Mouse (Mus musculus) forebrain, postnatal 0 days (tissue): ENCODE measurements at regions not wholly inside any gene's neighbourhood (a gene's known extent, or its start where the extent isn't known, plus 50 kb on each side); places are given as distances from the start of the nearest gene placed in this dataset.

ENCODE experiments used
- ATAC-seq: fragments of 200-750 bp; cut with Nextera tagmentation; 2 replicates; pipeline ENCODE4 v1.8.0; 2017; ENCODE audit warnings: mild to moderate bottlenecking, moderate library complexity
- DNase-seq: peaks from one replicate; pipeline ENCODE4 v3.0.0-alpha.2; 2015
- H3K27ac ChIP-seq: fragments of 300-500 bp; sonication (generic); 2 replicates; pipeline ENCODE4 v1.5.1; 2014; ENCODE audit warnings: low read depth, mild to moderate bottlenecking, antibody characterized with exemption, low read length, moderate library complexity, mixed read lengths
- H3K27me3 ChIP-seq: fragments of 300-500 bp; sonication (generic); 2 replicates; pipeline ENCODE4 v1.6.1; 2014; ENCODE audit warnings: mild to moderate bottlenecking, low read length, mixed read lengths; ENCODE audit not compliant: insufficient read depth
- H3K36me3 ChIP-seq: fragments of 300-500 bp; sonication (generic); 2 replicates; pipeline ENCODE4 v1.6.1; 2014; ENCODE audit warnings: mild to moderate bottlenecking, moderate library complexity; ENCODE audit not compliant: insufficient read depth
- H3K4me1 ChIP-seq: fragments of 300-500 bp; sonication (generic); 2 replicates; pipeline ENCODE4 v1.6.1; 2014; ENCODE audit warnings: antibody characterized with exemption; ENCODE audit not compliant: insufficient read depth
- H3K4me2 ChIP-seq: fragments of 300-500 bp; sonication (generic); 2 replicates; pipeline ENCODE4 v1.6.1; 2014; ENCODE audit warnings: low read depth, mild to moderate bottlenecking, moderate library complexity
- H3K4me3 ChIP-seq: fragments of 300-500 bp; sonication (generic); 2 replicates; pipeline ENCODE4 v1.5.1; 2014; ENCODE audit warnings: low read depth, low read length, mixed read lengths
- H3K9ac ChIP-seq: fragments of 300-500 bp; sonication (generic); 2 replicates; pipeline ENCODE4 v1.6.1; 2014; ENCODE audit warnings: mild to moderate bottlenecking
- H3K9me3 ChIP-seq: fragments of 300-500 bp; sonication (generic); 2 replicates; pipeline ENCODE4 v1.6.1; 2016; ENCODE audit warnings: low read length
- CTCF ChIP-seq: sonication (generic); IDR thresholded peaks from 2 replicates; pipeline ENCODE4 v1.5.1; 2016; ENCODE audit warnings: antibody characterized with exemption, control low read depth, low read depth
- WGBS: fragments of 180-500 bp; shearing (Covaris S2); extraction: QIAGEN DNeasy Blood & Tissue Kit; methylation state at CpG from one replicate; pipeline ENCODE4 v1.1.7; 2014; 5-methylcytosine and 5-hydroxymethylcytosine counted together

- H3K4me3 ChIP-seq = no peak overlapping the region
- no peak overlapping the region for H3K27ac ChIP-seq
- H3K4me1 ChIP-seq = no peaks in the 10 kb centered on the region
- H3K9ac ChIP-seq = no peak overlapping the region
- no peaks in the 10 kb centered on the region for H3K27me3 ChIP-seq
- H3K9me3 ChIP-seq = no peaks in the 10 kb centered on the region
- DNase-seq = no peak
- TF ChIP-seq CTCF = no peak
- no peaks in the 10 kb centered on the region for H3K36me3 ChIP-seq
- no peak overlapping the region for H3K4me2 ChIP-seq
- ATAC-seq = 0 out of 2 replicates have a peak, but pooled peaks have one; percentile 25
Observed at GRCm38 (mm10) chr7:95082248-95082647, 1088.8 kb upstream of the Tenm4 start.

GRCm38 (mm10) chr7:95084328-95084727 is 1086.7 kb upstream of the Tenm4 start:
- Histone ChIP-seq H3K36me3 (no peaks in the 10 kb centered on the region), H3K9me3 (no peaks in the 10 kb centered on the region), H3K9ac (no peak overlapping the region), H3K27ac (no peak overlapping the region), H3K4me1 (no peaks in the 10 kb centered on the region), H3K4me3 (no peak overlapping the region), H3K27me3 (no peaks in the 10 kb centered on the region), H3K4me2 (no peak overlapping the region)
- DNase-seq (no peak), ATAC-seq (no peak)
- 57% methylated on average over 2 of the region's 2 CpGs for WGBS
- no peak for TF ChIP-seq CTCF

- no peak overlapping the region for H3K9ac ChIP-seq
- TF ChIP-seq CTCF = peak; percentile 54
- H3K36me3 ChIP-seq = no peaks in the 10 kb centered on the region
- no peaks in the 10 kb centered on the region for H3K4me1 ChIP-seq
- ATAC-seq (no peak), DNase-seq (peak; percentile 21)
- no peaks in the 10 kb centered on the region for H3K27me3 ChIP-seq
- no peaks in the 10 kb centered on the region for H3K9me3 ChIP-seq
- H3K4me2 ChIP-seq = no peak overlapping the region
- no peak overlapping the region for H3K27ac ChIP-seq
- H3K4me3 ChIP-seq = no peak overlapping the region
Observed at GRCm38 (mm10) chr7:95091360-95091759, 1079.7 kb upstream of the Tenm4 start.

GRCm38 (mm10) chr7:95129020-95129419 is 1042.0 kb upstream of the Tenm4 start:
- no peak for TF ChIP-seq CTCF
- H3K4me3 ChIP-seq = no peak overlapping the region
- no peak for ATAC-seq
- DNase-seq = no peak
- H3K9ac ChIP-seq = no peak overlapping the region
- H3K9me3 ChIP-seq = no peaks in the 10 kb centered on the region
- no peak overlapping the region for H3K4me2 ChIP-seq
- H3K27me3 ChIP-seq = no peaks in the 10 kb centered on the region
- H3K27ac ChIP-seq = no peak overlapping the region
- H3K36me3 ChIP-seq = no peaks in the 10 kb centered on the region
- H3K4me1 ChIP-seq = no peaks in the 10 kb centered on the region
- WGBS = 77% methylated on average over 4 of the region's 4 CpGs

GRCm38 (mm10) chr7:95133038-95133437 is 1038.0 kb upstream of the Tenm4 start:
- Histone ChIP-seq H3K27me3 (no peaks in the 10 kb centered on the region), H3K4me3 (no peak overlapping the region), H3K4me1 (no peaks in the 10 kb centered on the region), H3K36me3 (no peaks in the 10 kb centered on the region), H3K9me3 (no peaks in the 10 kb centered on the region), H3K9ac (no peak overlapping the region), H3K27ac (no peak overlapping the region), H3K4me2 (no peak overlapping the region)
- 80% methylated on average over 1 of the region's 1 CpGs for WGBS
- TF ChIP-seq CTCF = no peak
- DNase-seq = no peak
- ATAC-seq = no peak

GRCm38 (mm10) chr7:95134062-95134625 is 1036.9 kb upstream of the Tenm4 start:
- Histone ChIP-seq H3K36me3 (no peaks in the 10 kb centered on the region), H3K27me3 (no peaks in the 10 kb centered on the region), H3K9me3 (no peaks in the 10 kb centered on the region), H3K4me1 (no peaks in the 10 kb centered on the region), H3K4me2 (no peak overlapping the region), H3K4me3 (no peak overlapping the region), H3K27ac (no peak overlapping the region), H3K9ac (no peak overlapping the region)
- DNase-seq = no peak
- TF ChIP-seq CTCF = no peak
- 34% methylated on average over 5 of the region's 5 CpGs for WGBS
- no peak for ATAC-seq

- TF ChIP-seq CTCF = no peak
- no peak overlapping the region for H3K27ac ChIP-seq
- H3K36me3 ChIP-seq = no peaks in the 10 kb centered on the region
- no peak overlapping the region for H3K4me2 ChIP-seq
- ATAC-seq = no peak
- H3K4me1 ChIP-seq = no peaks in the 10 kb centered on the region
- WGBS = 60% methylated on average over 1 of the region's 1 CpGs
- no peaks in the 10 kb centered on the region for H3K27me3 ChIP-seq
- H3K9ac ChIP-seq = no peak overlapping the region
- no peak overlapping the region for H3K4me3 ChIP-seq
- DNase-seq = no peak
- no peaks in the 10 kb centered on the region for H3K9me3 ChIP-seq
Observed at GRCm38 (mm10) chr7:95141778-95142177, 1029.3 kb upstream of the Tenm4 start.

GRCm38 (mm10) chr7:95143037-95143436 is 1028.0 kb upstream of the Tenm4 start:
- DNase-seq (no peak), ATAC-seq (no peak)
- H3K4me2 ChIP-seq = no peak overlapping the region
- H3K36me3 ChIP-seq = no peaks in the 10 kb centered on the region
- no peak overlapping the region for H3K9ac ChIP-seq
- no peaks in the 10 kb centered on the region for H3K9me3 ChIP-seq
- TF ChIP-seq CTCF = no peak
- H3K27ac ChIP-seq = no peak overlapping the region
- H3K4me1 ChIP-seq = no peaks in the 10 kb centered on the region
- H3K4me3 ChIP-seq = no peak overlapping the region
- WGBS = 66% methylated on average over 2 of the region's 2 CpGs
- H3K27me3 ChIP-seq = no peaks in the 10 kb centered on the region
